Mouse (Mus musculus): ENCODE results near the gene Gm37240. TPM values are rescaled to one million over a fixed set of nuclear protein-coding genes. Genes with fewer than 3 reads are reported as not detected.

Gm37240 gene
- polyA plus RNA-seq, 1 experiment from 2014 or later, result 0.43 TPM

GRCm38 (mm10) chr3:85551352-85551751 lies 336.0 kb downstream of the Gm37240 start:
- no peaks in the 10 kb centered on the region for H3K27me3 ChIP-seq (ENCODE audit: control insufficient read depth, insufficient read depth, low read length)
- no peaks in the 10 kb centered on the region for H3K4me1 ChIP-seq (replicated peaks; ENCODE audit: control insufficient read depth, insufficient read depth, low read length)
- 69% methylated on average over 2 of the region's 2 CpGs for WGBS
- no peak overlapping the region for H3K4me2 ChIP-seq (ENCODE audit: low read depth, low read length, severe bottlenecking)
- DNase-seq (ENCODE audit: low spot score) (no peak), ATAC-seq (replicated peaks; ENCODE audit: low FRiP score) (no peak)
- H3K4me3 ChIP-seq (ENCODE audit: low read depth, low read length), result no peak overlapping the region
- H3K27ac ChIP-seq (ENCODE audit: low read depth, low read length), result no peak overlapping the region
- H3K36me3 ChIP-seq (ENCODE audit: control insufficient read depth, insufficient read depth, low read length), result no peaks in the 10 kb centered on the region
- no peak overlapping the region for H3K9ac ChIP-seq (ENCODE audit: low read length)
- H3K9me3 ChIP-seq (ENCODE audit: control insufficient read depth, low read length), result no peaks in the 10 kb centered on the region

- H3K36me3 ChIP-seq (ENCODE audit: control insufficient read depth, insufficient read depth, low read length), result no peaks in the 10 kb centered on the region
- ATAC-seq (replicated peaks; ENCODE audit: low FRiP score), result no peak
These were observed 337.0 kb downstream of the Gm37240 start for GRCm38 (mm10) chr3:85550312-85550711.

GRCm38 (mm10) chr3:85543652-85544051 lies 343.7 kb downstream of the Gm37240 start:
- Histone ChIP-seq H3K27me3 (ENCODE audit: control insufficient read depth, insufficient read depth, low read length) (no peaks in the 10 kb centered on the region), H3K4me3 (ENCODE audit: low read depth, low read length) (no peak overlapping the region), H3K27ac (ENCODE audit: low read depth, low read length) (no peak overlapping the region), H3K9ac (ENCODE audit: low read length) (no peak overlapping the region), H3K9me3 (ENCODE audit: control insufficient read depth, low read length) (no peaks in the 10 kb centered on the region), H3K4me1 (replicated peaks; ENCODE audit: control insufficient read depth, insufficient read depth, low read length) (no peaks in the 10 kb centered on the region), H3K4me2 (ENCODE audit: low read depth, low read length, severe bottlenecking) (no peak overlapping the region), H3K36me3 (ENCODE audit: control insufficient read depth, insufficient read depth, low read length) (no peaks in the 10 kb centered on the region)
- ATAC-seq (replicated peaks; ENCODE audit: low FRiP score) (no peak), DNase-seq (ENCODE audit: low spot score) (no peak)
- WGBS, result 57% methylated on average over 2 of the region's 2 CpGs

More at GRCm38 (mm10) chr3:85550312-85550711, 337.0 kb downstream of the Gm37240 start:
- Histone ChIP-seq H3K4me2 (ENCODE audit: low read depth, low read length, severe bottlenecking) (no peak overlapping the region), H3K27me3 (ENCODE audit: control insufficient read depth, insufficient read depth, low read length) (no peaks in the 10 kb centered on the region), H3K4me1 (replicated peaks; ENCODE audit: control insufficient read depth, insufficient read depth, low read length) (no peaks in the 10 kb centered on the region), H3K27ac (ENCODE audit: low read depth, low read length) (no peak overlapping the region), H3K4me3 (ENCODE audit: low read depth, low read length) (no peak overlapping the region), H3K9me3 (ENCODE audit: control insufficient read depth, low read length) (no peaks in the 10 kb centered on the region), H3K9ac (ENCODE audit: low read length) (no peak overlapping the region)
- no peak for DNase-seq (ENCODE audit: low spot score)
- WGBS, result 83% methylated on average over 4 of the region's 4 CpGs

- Histone ChIP-seq H3K27ac (ENCODE audit: low read depth, low read length) (no peak overlapping the region), H3K4me2 (ENCODE audit: low read depth, low read length, severe bottlenecking) (no peak overlapping the region), H3K4me1 (replicated peaks; ENCODE audit: control insufficient read depth, insufficient read depth, low read length) (no peaks in the 10 kb centered on the region), H3K4me3 (ENCODE audit: low read depth, low read length) (no peak overlapping the region), H3K9me3 (ENCODE audit: control insufficient read depth, low read length) (no peaks in the 10 kb centered on the region), H3K36me3 (ENCODE audit: control insufficient read depth, insufficient read depth, low read length) (no peaks in the 10 kb centered on the region), H3K27me3 (ENCODE audit: control insufficient read depth, insufficient read depth, low read length) (no peaks in the 10 kb centered on the region), H3K9ac (ENCODE audit: low read length) (no peak overlapping the region)
- DNase-seq (ENCODE audit: low spot score), result no peak
- no peak for ATAC-seq (replicated peaks; ENCODE audit: low FRiP score)
- WGBS, result 72% methylated on average over 3 of the region's 3 CpGs
These were observed 344.6 kb downstream of the Gm37240 start for GRCm38 (mm10) chr3:85542765-85543164.

- WGBS, result 88% methylated on average over 11 of the region's 11 CpGs
- no peaks in the 10 kb centered on the region for H3K27me3 ChIP-seq (ENCODE audit: control insufficient read depth, insufficient read depth, low read length)
- no peak overlapping the region for H3K4me2 ChIP-seq (ENCODE audit: low read depth, low read length, severe bottlenecking)
- ATAC-seq (replicated peaks; ENCODE audit: low FRiP score), result no peak
- no peak overlapping the region for H3K27ac ChIP-seq (ENCODE audit: low read depth, low read length)
- no peak for DNase-seq (ENCODE audit: low spot score)
- no peak overlapping the region for H3K4me3 ChIP-seq (ENCODE audit: low read depth, low read length)
- H3K4me1 ChIP-seq (replicated peaks; ENCODE audit: control insufficient read depth, insufficient read depth, low read length), result peaks cover 2% of the 10 kb centered on the region; the same call in 1 of the 2 replicates
- H3K9ac ChIP-seq (ENCODE audit: low read length), result no peak overlapping the region
- no peaks in the 10 kb centered on the region for H3K9me3 ChIP-seq (ENCODE audit: control insufficient read depth, low read length)
- H3K36me3 ChIP-seq (ENCODE audit: control insufficient read depth, insufficient read depth, low read length), result no peaks in the 10 kb centered on the region
These were observed 351.4 kb downstream of the Gm37240 start for GRCm38 (mm10) chr3:85535621-85536520.

- no peak overlapping the region for H3K4me2 ChIP-seq (ENCODE audit: low read depth, low read length, severe bottlenecking)
- H3K4me1 ChIP-seq (replicated peaks; ENCODE audit: control insufficient read depth, insufficient read depth, low read length), result peaks cover 2% of the 10 kb centered on the region; the same call in 1 of the 2 replicates
- DNase-seq (ENCODE audit: low spot score), result no peak
- H3K36me3 ChIP-seq (ENCODE audit: control insufficient read depth, insufficient read depth, low read length), result no peaks in the 10 kb centered on the region
- no peaks in the 10 kb centered on the region for H3K27me3 ChIP-seq (ENCODE audit: control insufficient read depth, insufficient read depth, low read length)
- no peak overlapping the region for H3K9ac ChIP-seq (ENCODE audit: low read length)
- 91% methylated on average over 3 of the region's 3 CpGs for WGBS
- ATAC-seq (replicated peaks; ENCODE audit: low FRiP score), result no peak
- H3K9me3 ChIP-seq (ENCODE audit: control insufficient read depth, low read length), result no peaks in the 10 kb centered on the region
- H3K27ac ChIP-seq (ENCODE audit: low read depth, low read length), result no peak overlapping the region
- H3K4me3 ChIP-seq (ENCODE audit: low read depth, low read length), result no peak overlapping the region
These were observed 352.3 kb downstream of the Gm37240 start for GRCm38 (mm10) chr3:85535042-85535441.

- no peaks in the 10 kb centered on the region for H3K9me3 ChIP-seq (ENCODE audit: control insufficient read depth, low read length)
- H3K36me3 ChIP-seq (ENCODE audit: control insufficient read depth, insufficient read depth, low read length), result no peaks in the 10 kb centered on the region
- no peak overlapping the region for H3K27ac ChIP-seq (ENCODE audit: low read depth, low read length)
- H3K9ac ChIP-seq (ENCODE audit: low read length), result no peak overlapping the region
- WGBS, result 33% methylated on average over 3 of the region's 3 CpGs
- no peaks in the 10 kb centered on the region for H3K27me3 ChIP-seq (ENCODE audit: control insufficient read depth, insufficient read depth, low read length)
- ATAC-seq (replicated peaks; ENCODE audit: low FRiP score) (no peak), DNase-seq (ENCODE audit: low spot score) (no peak)
- H3K4me1 ChIP-seq (replicated peaks; ENCODE audit: control insufficient read depth, insufficient read depth, low read length), result peaks cover 2% of the 10 kb centered on the region; the same call in 1 of the 2 replicates
- H3K4me2 ChIP-seq (ENCODE audit: low read depth, low read length, severe bottlenecking), result no peak overlapping the region
- H3K4me3 ChIP-seq (ENCODE audit: low read depth, low read length), result no peak overlapping the region
These were observed 354.9 kb downstream of the Gm37240 start for GRCm38 (mm10) chr3:85532376-85532775.

GRCm38 (mm10) chr3:85530601-85531161 lies 356.6 kb downstream of the Gm37240 start:
- Histone ChIP-seq H3K27me3 (ENCODE audit: control insufficient read depth, insufficient read depth, low read length) (no peaks in the 10 kb centered on the region), H3K9me3 (ENCODE audit: control insufficient read depth, low read length) (no peaks in the 10 kb centered on the region), H3K4me3 (ENCODE audit: low read depth, low read length) (no peak overlapping the region), H3K36me3 (ENCODE audit: control insufficient read depth, insufficient read depth, low read length) (no peaks in the 10 kb centered on the region), H3K4me2 (ENCODE audit: low read depth, low read length, severe bottlenecking) (no peak overlapping the region), H3K4me1 (replicated peaks; ENCODE audit: control insufficient read depth, insufficient read depth, low read length) (peaks cover 2% of the 10 kb centered on the region; the same call in 1 of the 2 replicates), H3K27ac (ENCODE audit: low read depth, low read length) (no peak overlapping the region), H3K9ac (ENCODE audit: low read length) (no peak overlapping the region)
- no peak for DNase-seq (ENCODE audit: low spot score)
- 87% methylated on average over 8 of the region's 8 CpGs for WGBS
- ATAC-seq (replicated peaks; ENCODE audit: low FRiP score), result no peak

Measured in forebrain, embryonic 11.5 days (tissue).